Mouse (Mus musculus): ENCODE data around the gene Fstl3.
A peak's percentile ranks its signal among the peaks of the same experiment; 100 is the strongest.

Gene Fstl3

DNA sequence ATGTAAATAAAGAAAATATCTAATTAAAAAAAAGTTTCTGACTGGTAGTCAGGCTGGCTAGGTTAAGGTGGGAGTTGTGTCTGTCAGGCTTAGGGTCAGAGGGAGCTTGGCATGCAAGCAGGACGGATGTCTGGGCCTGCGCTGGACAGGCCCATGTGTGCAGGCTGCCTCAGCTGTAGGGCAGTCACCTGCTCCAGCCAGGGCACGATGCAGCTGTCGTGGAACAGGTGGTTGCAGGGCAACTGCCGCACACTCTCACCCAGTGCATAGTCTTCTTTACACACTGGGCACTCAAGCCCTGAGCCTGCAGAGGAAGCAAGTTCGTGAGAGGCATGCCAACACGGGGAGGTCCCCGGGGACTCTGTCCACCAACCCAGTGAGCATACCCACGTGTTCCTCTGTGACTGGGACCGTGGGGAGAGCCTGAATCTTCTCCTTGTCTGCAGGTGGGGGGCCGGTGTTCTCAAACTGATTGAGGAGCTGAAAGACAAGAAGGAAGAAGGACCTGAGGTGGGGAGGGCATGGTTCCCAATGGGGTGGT lies 16.4 kb upstream of the Fstl3 start:
- DNase-seq (ENCODE audit: inconsistent ontology term), result no peak

DNA sequence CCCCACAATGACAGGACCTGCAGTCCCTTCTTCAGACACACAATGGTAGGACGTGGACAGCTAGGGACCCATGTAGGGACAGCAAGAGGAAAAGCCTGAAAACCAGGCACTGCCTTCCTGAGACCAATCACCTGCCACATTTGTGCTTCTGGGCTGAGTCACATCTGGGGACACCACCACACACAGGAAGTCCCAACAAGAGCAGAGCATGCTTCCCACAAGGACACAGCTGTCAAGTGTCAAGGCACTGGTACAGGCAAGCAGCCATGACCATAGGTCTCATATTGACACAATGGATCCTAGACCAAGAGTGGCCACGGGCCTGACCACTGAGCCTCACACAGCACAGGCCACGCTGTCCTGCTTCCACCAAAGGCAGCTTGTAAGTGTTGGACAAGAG lies 14.2 kb upstream of the Fstl3 start:
- DNase-seq (ENCODE audit: inconsistent ontology term), result no peak

DNA sequence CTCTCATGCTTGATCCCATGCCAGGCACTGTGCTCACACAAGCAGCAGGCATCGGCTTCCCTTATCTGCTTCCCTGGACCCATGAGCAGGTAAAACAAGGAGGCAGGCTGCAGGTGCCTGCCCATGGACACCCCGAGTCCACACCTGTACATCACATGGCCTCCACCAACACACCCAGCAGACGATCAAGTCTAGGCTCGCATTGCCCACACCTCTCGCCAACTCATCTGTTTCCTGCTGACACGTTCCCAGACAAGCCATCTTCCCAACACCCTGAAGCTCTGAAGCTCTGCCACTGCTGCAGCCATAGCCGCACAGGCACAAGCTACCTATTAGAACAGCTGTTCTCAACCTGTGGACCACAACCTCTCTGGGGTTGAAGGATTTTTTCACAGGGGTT lies 12.8 kb upstream of the Fstl3 start:
- DNase-seq (ENCODE audit: inconsistent ontology term), result no peak

DNA sequence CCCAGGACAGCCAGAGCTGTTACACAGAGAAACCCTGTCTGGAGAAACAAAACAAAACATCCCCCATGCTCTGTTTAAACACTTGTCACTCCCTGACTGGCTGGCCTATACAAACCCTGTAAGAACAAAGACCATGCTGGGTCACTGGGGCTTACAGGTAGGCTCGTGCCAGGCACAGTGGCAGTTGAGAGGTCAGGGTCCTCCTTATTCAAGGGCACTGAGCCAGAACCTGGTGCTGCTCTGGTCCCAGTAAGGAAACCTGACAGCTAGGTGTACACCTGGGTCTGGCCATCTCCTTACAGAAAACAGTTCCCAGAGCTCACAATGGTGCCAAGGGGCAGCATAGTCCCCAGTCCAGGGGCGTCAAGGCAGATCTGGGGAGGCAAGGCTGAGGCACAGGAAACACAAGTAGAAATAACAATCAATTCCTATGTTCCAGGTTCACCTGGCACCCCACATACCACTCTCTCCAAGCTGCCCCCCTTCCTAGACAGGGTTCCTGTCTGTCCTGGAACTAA lies 11.8 kb upstream of the Fstl3 start:
- no peak for DNase-seq (ENCODE audit: inconsistent ontology term)

DNA sequence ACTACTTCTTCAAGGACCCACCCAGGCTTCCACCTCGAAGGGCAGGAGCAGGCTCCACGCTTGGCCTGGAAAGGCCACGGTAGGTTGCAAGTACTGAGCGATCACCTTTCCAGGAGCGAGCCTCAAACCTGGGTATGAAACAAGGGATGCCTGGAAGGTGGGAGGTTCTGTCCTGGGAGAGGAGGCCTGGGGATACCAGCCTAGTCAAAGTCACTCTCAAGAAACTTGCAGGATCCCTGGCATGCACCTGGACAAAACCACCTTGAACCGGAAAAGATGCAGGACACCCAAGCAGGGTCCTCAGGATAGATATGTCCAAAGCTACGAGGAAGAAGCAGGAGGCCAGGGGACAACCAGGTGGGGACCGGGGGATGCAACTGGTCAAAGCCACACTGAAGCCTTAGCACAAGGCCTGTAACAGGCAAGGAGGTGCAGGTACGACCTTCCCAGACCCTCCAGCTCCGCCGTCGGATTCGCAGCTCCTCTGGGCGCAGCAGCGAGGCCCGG lies 11.0 kb upstream of the Fstl3 start:
- DNase-seq (ENCODE audit: inconsistent ontology term), result no peak

DNA sequence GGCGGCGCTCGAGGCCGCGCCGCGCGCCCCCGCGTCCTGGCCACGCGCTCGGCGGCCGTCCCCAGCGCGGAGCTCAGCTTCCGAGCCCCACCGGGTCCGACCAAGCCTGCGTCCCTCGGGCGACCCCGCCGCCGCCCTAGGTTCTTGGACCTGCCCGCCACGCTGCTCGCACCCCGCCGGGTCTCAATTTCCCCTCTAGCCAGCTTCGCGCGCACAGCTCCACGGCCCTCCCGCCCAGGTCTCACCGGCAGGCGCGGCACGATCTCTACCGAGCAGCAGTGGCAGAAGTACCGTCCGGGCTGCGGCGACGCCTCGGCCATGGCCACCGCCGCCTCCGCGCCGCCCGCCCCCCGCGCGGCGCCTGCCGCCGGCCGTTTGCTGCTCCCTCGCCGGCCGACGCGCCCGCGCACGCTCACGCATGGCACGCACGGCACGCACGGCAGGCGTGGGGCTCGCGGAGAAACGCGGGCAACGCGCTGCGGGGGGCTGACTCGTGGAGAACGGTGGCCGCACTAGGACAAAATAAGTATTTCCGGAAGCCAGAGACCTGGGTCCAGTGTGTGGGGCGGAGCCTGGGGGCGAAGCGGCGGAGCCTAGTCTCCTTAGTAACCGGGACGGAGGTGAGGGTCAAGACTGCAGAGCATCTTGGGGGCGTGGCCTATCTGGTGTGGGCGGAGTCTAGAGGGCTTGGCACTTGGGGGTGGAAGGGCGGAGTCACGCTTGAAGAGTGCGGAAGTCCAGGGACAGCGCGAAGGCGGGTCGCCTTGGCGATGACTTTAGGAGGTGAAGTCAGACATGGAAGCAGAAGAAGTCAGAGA lies 10.4 kb upstream of the Fstl3 start, which contains the start of gene Rnf126:
Gene Rnf126, minus strand, starts transcription at position 445 of the 818 bp plus-strand sequence.
- DNase-seq (ENCODE audit: inconsistent ontology term), result peak; percentile 100

DNA sequence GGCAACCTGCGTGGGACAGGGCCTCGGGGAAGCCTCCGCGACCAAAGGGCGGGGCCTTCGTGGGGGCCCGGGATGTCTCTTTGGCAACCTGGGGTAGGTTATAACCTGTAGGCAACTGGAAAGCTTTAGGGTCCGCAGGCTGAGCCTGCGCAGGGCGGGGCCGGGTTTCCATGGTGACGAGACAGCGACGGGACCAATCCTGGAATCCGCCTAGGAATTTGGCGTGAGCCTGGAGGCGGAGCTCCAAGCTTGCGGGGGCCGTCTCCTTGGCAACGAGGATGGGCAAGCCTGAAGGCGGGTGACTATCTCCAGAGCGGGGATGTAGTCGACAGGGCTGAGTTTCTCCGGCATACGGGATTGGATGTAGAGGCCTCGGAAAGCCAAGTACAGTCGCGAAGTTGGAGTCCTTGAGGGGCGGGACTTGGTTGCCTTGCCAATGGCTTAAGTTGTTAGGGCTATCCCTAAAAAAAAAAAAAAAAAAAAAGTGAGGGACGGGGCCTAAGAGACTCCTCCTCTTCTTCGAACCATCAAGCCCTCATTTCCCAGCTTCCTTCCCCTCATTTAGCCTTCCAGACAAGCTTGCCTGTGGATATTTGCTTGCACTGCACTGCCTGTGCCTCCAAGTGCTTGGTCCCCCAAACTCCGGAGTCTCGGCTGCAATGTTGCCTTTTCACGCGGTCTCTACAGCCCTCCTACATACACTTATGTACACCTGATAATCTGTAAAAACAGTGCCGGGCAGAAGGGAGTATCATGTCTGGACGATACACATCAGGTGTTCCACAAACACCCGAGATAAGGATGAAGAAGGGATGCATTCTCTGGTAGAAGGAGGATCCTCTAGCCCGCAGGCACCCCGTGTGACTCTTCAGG lies 9.5 kb upstream of the Fstl3 start:
- DNase-seq (ENCODE audit: inconsistent ontology term), result peak; percentile 98

DNA sequence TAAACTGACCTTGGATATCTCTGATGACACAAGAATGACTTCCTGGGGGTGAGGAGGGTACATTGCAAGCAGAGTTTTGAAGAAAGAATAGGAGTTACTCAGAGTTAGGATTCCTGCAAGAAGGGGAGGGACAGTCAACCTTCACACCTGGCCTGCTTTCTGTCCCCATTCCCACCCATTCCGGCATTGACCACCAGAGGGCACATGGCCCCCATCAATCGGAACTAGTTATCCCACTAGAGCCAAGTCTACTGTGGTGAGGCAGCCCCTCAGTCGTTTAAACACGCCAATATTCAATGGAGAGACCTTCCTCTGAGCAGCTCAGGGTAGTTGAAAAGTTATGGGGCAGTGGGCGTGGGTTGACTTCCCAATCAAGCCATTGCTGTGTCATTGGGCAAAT lies 8.7 kb upstream of the Fstl3 start:
- DNase-seq (ENCODE audit: inconsistent ontology term), result peak; percentile 79

DNA sequence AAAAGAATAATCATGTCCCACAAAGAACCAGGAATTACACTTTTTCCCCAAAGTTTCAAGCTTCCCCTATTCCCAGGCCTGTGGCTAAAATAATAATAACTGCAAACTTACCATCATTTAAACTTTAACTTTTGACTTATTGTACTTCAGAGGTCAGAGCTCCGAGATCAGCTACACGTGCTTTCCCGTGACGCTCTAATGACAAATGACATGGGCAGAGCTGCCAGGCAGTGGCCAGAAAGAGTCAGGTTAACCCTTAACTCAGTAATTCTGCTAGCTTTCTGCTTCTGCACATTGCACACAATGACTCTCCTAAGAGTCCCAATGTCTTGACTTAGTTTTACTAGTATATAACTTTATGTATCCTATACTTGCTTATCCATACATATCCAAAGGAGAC lies 7.7 kb upstream of the Fstl3 start:
- DNase-seq (ENCODE audit: inconsistent ontology term), result no peak

DNA sequence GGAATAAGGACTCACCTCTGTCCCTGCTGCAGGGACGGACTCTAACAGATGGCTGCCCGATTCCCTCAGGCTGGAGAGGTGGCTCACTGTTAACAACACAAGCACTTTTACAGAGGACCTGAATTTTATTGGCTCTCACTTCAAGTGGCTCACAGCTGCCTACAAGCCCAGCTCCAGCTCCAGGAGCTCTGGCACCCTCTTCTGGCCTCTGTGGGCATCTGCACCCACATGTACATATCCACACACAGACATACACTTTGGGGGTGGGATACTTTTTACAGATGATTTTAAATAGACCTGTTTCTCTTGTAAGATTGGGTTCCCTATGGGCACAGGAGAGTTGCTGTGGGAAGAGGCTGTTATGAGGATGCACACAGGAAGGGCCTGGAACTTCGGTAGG lies 4.8 kb upstream of the Fstl3 start:
- no peak for DNase-seq (ENCODE audit: inconsistent ontology term)

DNA sequence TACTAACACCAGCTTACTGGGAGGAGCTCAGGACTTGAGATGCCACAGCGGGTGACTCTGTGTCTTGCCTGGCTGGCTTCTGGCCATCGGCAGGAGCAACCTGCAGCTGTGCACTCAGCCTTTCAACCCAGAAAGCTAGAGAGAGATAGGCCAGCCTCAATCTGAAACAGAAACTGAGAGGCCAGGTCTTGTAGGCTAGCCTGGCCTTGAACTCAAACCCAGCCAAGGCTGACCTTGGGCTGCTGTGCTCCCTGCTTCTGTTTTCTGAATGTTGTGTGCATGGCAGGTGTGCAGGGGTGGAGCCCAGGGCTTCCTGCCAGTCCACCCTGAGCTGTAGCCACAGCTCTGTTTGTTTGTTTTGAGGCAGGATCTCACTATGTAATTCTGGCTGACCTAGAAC lies 3.9 kb upstream of the Fstl3 start:
- no peak for DNase-seq (ENCODE audit: inconsistent ontology term)

DNA sequence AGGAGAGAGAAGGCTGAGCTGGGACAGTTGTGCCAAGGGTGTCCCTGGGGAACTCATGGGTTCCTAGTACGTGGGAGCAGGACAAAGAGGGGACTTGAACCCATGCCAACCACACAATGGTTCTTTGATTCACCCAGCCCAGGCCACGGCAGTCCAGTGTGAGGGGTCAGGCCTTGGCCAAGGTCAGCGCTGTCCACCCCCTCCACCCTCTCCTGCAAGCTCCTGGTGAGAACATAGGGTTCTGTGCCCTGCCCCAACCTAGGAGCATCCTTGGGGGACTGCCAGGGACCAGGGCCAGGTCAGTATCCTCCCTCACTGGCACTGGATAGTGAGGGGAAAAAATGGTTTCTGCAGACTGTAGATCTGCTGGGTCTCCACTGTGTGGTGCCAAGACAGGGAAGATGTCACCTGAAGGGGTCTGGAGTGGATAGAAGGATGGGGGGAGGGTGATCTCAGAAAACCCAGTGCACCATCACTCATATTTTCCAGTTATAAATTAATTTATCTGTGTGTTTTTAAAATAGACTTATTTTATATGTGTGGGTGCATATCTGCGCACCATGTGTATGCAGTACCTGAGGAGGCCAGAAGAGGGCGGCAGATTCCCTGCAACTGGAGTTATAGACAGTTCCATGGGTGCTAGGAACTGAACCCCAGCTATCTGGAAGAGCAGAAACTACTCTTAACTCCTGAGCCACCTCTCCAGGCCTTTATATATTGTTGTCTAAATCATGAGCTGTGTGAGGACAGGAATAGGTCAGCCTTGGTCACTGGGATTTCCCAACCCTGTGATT lies 2.4 kb upstream of the Fstl3 start:
- DNase-seq (ENCODE audit: inconsistent ontology term), result no peak

DNA sequence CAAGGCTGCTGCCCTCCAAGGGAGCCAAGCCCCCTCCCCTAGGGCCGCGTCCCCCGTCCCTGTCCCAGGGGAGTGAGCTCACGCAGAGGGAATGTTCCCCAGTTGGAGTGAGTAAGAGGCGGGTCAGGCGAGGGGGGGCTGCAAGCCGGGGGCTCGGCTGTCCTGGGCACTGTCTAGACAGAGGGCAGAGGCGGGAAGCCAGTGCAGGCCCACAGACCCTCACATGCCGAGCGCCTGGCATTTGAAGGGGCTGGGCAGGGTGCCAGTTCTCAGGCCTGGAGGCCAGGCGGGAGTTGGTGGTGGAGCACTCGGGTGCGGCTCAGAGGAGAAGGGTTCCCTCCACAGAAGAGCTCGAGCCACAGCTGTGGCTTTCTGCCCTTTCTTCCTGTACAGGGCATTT lies 934 bp downstream of the Fstl3 start:
- DNase-seq (ENCODE audit: inconsistent ontology term), result peak; percentile 92

DNA sequence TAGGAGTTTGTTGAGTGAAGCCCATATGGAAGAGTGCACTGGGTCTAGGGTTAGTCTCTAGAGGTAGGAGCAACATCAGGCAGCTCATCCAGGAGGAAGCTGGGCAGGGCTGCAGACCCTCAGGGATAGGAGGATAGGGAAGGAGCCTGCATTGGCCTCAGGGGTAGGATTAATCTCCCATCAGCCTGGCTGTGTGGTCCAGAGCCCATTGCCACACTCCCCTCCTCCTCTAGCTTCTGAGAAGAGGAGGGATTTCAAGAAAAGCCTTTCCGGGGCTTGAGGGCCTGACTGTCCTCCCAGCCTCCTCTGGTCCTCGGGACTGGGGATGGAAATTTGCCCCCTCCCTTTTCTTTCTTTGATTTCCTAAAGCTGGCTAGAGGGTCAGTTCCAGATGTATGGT lies 2.1 kb downstream of the Fstl3 start:
- DNase-seq (ENCODE audit: inconsistent ontology term), result no peak

DNA sequence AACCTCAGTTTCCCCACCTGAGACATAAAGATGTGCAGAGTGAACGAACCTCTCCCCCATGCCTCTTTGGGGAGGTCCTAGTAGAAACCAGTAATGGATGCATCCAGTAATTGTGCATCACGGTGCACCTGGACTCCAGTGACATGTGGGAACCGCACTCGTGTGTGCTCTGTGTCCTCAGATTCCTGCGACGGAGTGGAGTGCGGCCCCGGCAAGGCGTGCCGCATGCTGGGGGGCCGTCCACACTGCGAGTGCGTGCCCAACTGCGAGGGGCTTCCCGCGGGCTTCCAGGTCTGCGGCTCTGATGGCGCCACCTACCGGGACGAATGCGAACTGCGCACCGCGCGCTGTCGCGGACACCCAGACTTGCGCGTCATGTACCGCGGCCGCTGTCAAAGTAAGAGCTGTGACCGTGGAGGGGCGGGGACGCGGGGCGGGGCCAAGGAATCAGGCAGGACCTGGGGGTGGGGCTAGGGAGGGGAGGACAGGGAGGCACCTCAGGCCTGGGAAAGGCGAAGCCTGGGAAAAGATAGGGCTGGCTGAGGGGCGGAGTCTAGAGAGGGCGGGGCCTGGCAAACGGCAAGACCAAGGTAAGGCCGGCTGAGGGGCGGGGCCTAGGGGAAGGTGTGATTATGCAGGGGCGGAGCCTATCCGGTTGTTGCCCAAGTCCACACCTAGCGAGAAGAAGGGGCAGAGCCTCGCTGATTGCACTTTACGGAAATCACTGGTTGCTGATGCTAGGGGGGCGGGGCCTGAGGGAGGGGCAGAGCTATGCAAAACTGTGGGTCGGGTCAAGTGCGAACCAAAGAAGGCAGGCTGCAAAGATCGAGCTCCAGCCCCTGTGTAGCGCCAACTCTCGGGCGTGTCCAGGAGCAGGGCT lies 3.0 kb downstream of the Fstl3 start:
- peak; percentile 99 for DNase-seq (ENCODE audit: inconsistent ontology term)

DNA sequence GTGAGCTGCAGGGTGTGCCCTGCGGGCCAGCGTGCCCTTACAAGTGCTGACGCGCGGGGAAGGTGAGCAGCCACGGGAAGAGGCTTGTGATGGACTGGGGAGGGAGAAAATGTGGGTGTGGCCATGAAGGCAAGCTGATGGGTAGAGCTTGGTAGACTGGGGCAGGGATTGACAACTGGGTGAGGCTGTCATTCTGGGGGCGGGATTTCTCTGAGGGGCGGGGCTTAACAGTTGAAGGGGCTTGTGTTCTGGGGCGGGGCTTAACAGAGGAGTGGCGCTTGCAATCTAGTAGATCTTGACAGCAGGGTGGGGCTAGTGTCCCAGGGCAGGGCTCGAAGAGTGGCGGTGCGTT lies 3.6 kb downstream of the Fstl3 start:
- no peak for DNase-seq (ENCODE audit: inconsistent ontology term)

DNA sequence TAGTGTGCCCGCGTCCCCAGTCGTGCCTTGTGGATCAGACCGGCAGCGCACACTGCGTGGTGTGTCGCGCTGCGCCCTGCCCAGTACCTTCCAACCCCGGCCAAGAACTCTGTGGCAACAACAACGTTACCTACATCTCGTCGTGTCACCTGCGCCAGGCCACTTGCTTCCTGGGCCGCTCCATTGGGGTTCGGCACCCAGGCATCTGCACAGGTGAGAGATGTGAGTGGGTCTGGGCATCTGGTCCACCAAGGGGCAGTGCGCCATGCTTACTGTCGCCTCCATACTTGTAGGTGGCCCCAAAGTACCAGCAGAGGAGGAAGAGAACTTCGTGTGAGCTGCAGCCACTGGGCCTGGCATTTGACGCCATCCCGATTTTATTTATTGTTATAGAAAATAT lies 4.1 kb downstream of the Fstl3 start:
- no peak for DNase-seq (ENCODE audit: inconsistent ontology term)

DNA sequence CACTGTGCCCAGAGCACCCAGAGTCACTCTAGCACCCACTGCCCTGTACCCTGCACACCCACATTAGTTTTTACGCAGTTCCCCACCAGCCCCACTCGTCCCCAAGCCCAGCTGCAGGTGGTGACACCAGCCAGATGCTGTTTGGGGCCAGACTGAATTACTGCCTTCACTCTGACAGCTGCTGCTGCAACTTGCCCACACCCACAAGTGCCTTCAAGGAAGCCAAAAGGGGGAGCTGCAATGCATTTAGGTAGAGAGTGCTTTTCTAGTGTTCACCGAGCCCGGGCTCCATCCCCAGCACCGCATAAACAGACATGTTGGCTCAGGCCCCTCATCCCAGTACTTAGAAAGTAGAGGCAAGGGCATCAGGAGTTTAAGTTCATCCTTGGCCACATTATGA lies 4.9 kb downstream of the Fstl3 start:
- DNase-seq (ENCODE audit: inconsistent ontology term), result no peak

DNA sequence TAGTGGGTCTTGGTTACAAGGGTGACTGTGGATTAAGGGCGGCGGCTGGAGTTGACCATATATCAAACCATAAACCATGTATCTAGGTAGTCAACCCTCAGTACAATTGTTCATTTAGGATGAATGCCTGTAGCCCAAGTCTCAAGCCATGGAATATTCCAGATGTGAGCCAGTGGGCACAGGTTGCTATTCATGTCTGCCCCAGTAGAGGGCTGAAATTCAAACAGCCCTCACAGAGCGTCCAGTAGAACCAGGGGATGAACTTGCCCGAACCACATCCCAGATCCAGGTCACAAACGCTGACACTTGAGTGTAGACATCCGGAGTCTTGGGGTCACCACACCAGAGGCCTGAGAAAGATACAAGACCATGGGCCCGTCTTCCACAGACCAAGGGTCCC lies 6.0 kb downstream of the Fstl3 start:
- no peak for DNase-seq (ENCODE audit: inconsistent ontology term)
